Mouse (Mus musculus): ENCODE measurements around the gene Extl1. TPM values are rescaled to one million over a fixed set of nuclear protein-coding genes. Genes with fewer than 3 reads are reported as not detected.
"Not testable (repeated sequence)": the region's sequence is repeated elsewhere in the genome, so short reads cannot be mapped to it uniquely, and the experiment has no call there.

Extl1 gene
- polyA plus RNA-seq, 1 experiment from 2014 or later, result 3.3 TPM

- no peaks in the 10 kb centered on the region for H3K36me3 ChIP-seq
- H3K9ac ChIP-seq, result no peak overlapping the region
- no peak for ATAC-seq (ENCODE audit: extremely low read depth, insufficient number of reproducible peaks, low FRiP score, low TSS enrichment)
- H3K4me3 ChIP-seq, result no peak overlapping the region
- no peak overlapping the region for H3K4me2 ChIP-seq
- H3K27me3 ChIP-seq (replicated peaks), result peaks cover 17% of the 10 kb centered on the region
- no peak overlapping the region for H3K27ac ChIP-seq (replicated peaks)
- H3K9me3 ChIP-seq, result no peaks in the 10 kb centered on the region
- peaks cover 52% of the 10 kb centered on the region for H3K4me1 ChIP-seq
- 78% methylated on average over 6 of the region's 6 CpGs for WGBS
Measured at GRCm38 (mm10) chr4:134350641-134351040, 33.0 kb downstream of the Extl1 start.

DNA sequence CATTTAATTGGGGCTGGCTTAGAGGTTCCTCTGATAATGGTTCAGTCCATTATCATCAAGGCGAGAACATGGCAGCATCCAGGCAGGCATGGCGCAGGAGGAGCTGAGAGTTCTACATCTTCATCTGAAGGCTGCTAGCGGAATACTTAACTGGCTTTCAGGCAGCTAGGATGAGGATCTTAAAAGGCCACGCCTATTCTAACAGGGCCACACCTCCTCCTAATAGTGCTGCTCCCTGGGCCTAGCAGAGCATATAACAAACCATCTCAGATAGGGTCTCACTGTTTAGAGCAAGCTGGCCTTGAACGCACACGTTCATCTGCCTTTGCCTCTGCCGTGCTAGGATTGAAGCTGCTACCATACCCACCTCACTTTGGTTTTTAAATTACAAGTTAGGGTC lies 33.8 kb downstream of the Extl1 start:
- peaks cover 44% of the 10 kb centered on the region for H3K4me1 ChIP-seq
- WGBS, result 87% methylated on average over 7 of the region's 7 CpGs
- no peaks in the 10 kb centered on the region for H3K9me3 ChIP-seq
- H3K9ac ChIP-seq, result no peak overlapping the region
- peaks cover 25% of the 10 kb centered on the region for H3K27me3 ChIP-seq (replicated peaks)
- H3K27ac ChIP-seq (replicated peaks), result no peak overlapping the region
- H3K4me3 ChIP-seq, result no peak overlapping the region
- no peak for ATAC-seq (ENCODE audit: extremely low read depth, insufficient number of reproducible peaks, low FRiP score, low TSS enrichment)
- no peaks in the 10 kb centered on the region for H3K36me3 ChIP-seq
- H3K4me2 ChIP-seq, result no peak overlapping the region

DNA sequence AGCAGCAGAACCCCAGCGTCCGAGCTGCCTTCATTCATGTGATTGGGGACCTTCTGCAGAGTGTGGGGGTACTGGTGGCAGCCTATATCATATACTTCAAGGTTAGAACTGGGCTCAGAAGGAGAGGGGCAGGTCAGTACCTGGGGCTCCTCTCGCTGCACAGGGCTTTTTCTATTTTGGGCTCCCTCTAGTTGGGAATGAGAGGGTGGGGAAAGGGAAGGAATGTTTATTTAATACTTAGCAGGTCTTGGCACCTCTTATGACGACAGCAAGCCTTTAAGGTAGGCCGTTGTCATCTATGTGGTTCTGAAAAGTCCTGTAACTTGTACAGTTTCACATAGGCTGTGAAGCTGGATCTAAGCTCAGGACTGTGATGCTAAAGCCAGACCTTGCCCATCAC lies 35.1 kb downstream of the Extl1 start:
- WGBS, result 34% methylated on average over 5 of the region's 5 CpGs
- H3K27ac ChIP-seq (replicated peaks), result no peak overlapping the region
- H3K9ac ChIP-seq, result no peak overlapping the region
- no peak overlapping the region for H3K4me2 ChIP-seq
- H3K36me3 ChIP-seq, result no peaks in the 10 kb centered on the region
- H3K27me3 ChIP-seq (replicated peaks), result peaks cover 38% of the 10 kb centered on the region
- no peak for ATAC-seq (ENCODE audit: extremely low read depth, insufficient number of reproducible peaks, low FRiP score, low TSS enrichment)
- no peak overlapping the region for H3K4me3 ChIP-seq
- peaks cover 35% of the 10 kb centered on the region for H3K4me1 ChIP-seq
- H3K9me3 ChIP-seq, result no peaks in the 10 kb centered on the region

DNA sequence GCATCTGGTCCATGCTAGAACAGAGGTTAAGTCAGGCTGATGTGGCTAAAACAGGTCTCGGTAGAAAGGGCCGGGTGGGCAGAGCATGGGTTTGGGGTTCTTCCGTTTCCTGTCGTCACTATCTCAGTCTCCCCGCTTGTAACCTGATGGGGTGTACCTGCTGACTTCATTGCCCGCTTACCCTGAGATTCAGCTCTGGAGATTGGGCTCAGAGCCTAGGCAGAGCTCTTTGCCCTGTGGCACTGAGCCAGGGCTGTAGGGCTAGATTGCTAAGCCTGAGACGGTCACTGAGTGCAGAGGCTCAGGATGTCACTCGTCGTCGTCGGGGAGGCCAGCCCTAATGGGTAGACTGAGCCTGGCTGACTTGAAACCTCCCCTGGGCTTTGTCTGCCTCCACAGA lies 35.6 kb downstream of the Extl1 start:
- no peak overlapping the region for H3K4me2 ChIP-seq
- no peak overlapping the region for H3K27ac ChIP-seq (replicated peaks)

DNA sequence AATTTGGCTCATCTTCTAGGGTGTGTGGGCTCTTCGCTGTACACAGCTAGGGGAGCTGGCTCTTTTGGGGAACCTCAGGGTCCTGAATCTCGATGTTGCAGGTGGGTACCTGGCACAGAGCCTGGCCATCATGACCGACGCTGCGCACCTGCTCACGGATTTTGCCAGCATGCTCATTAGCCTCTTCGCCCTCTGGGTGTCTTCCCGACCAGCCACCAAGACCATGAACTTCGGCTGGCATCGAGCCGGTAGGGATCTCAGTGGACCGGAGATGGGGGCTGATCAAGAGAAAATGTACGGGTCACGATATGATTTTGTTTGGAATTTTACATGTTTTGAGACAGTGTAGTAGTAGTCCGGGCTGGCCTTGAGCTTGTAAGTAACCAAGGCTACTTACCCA lies 37.8 kb downstream of the Extl1 start:
- 89% methylated on average over 15 of the region's 15 CpGs for WGBS
- H3K36me3 ChIP-seq, result no peaks in the 10 kb centered on the region

More for the DNA sequence above, 35.6 kb downstream of the Extl1 start:
- Histone ChIP-seq H3K4me3 (no peak overlapping the region), H3K27me3 (replicated peaks) (peaks cover 42% of the 10 kb centered on the region), H3K36me3 (no peaks in the 10 kb centered on the region), H3K9me3 (no peaks in the 10 kb centered on the region), H3K4me1 (peaks cover 35% of the 10 kb centered on the region), H3K9ac (no peak overlapping the region)
- ATAC-seq (ENCODE audit: extremely low read depth, insufficient number of reproducible peaks, low FRiP score, low TSS enrichment), result no peak
- WGBS, result 54% methylated on average over 11 of the region's 11 CpGs

GRCm38 (mm10) chr4:134344620-134345019 lies 39.0 kb downstream of the Extl1 start:
- Histone ChIP-seq H3K4me2 (no peak overlapping the region), H3K36me3 (no peaks in the 10 kb centered on the region), H3K9me3 (no peaks in the 10 kb centered on the region), H3K27ac (replicated peaks) (no peak overlapping the region), H3K4me1 (peaks cover 23% of the 10 kb centered on the region), H3K9ac (no peak overlapping the region), H3K4me3 (no peak overlapping the region), H3K27me3 (replicated peaks) (peaks cover 68% of the 10 kb centered on the region)
- ATAC-seq (ENCODE audit: extremely low read depth, insufficient number of reproducible peaks, low FRiP score, low TSS enrichment), result no peak
- WGBS, result 50% methylated on average over 3 of the region's 3 CpGs

More for the DNA sequence above, 37.8 kb downstream of the Extl1 start:
- Histone ChIP-seq H3K9me3 (no peaks in the 10 kb centered on the region), H3K9ac (no peak overlapping the region), H3K27me3 (replicated peaks) (peaks cover 62% of the 10 kb centered on the region), H3K4me1 (peaks cover 23% of the 10 kb centered on the region), H3K27ac (replicated peaks) (no peak overlapping the region), H3K4me3 (no peak overlapping the region), H3K4me2 (no peak overlapping the region)
- no peak for ATAC-seq (ENCODE audit: extremely low read depth, insufficient number of reproducible peaks, low FRiP score, low TSS enrichment)

GRCm38 (mm10) chr4:134343071-134344031 lies 40.3 kb downstream of the Extl1 start, which contains the start of gene Slc30a2:
Gene Slc30a2 (plus strand): TSS chr4:134343181.
- H3K4me2 ChIP-seq, result peak within 1 kb of the TSS; percentile 69
- H3K36me3 ChIP-seq, result no peaks in the 10 kb centered on the region
- no peaks in the 10 kb centered on the region for H3K9me3 ChIP-seq
- ATAC-seq (ENCODE audit: extremely low read depth, insufficient number of reproducible peaks, low FRiP score, low TSS enrichment), result no peak
- H3K4me3 ChIP-seq, result peak within 1 kb of the TSS; percentile 49
- WGBS, result 3% methylated on average over 61 of the region's 61 CpGs
- H3K4me1 ChIP-seq, result peaks cover 18% of the 10 kb centered on the region
- H3K9ac ChIP-seq, result peak within 1 kb of the TSS; percentile 66
- H3K27me3 ChIP-seq (replicated peaks), result peaks cover 68% of the 10 kb centered on the region
- no peak within 1 kb of the TSS for H3K27ac ChIP-seq (replicated peaks)

DNA sequence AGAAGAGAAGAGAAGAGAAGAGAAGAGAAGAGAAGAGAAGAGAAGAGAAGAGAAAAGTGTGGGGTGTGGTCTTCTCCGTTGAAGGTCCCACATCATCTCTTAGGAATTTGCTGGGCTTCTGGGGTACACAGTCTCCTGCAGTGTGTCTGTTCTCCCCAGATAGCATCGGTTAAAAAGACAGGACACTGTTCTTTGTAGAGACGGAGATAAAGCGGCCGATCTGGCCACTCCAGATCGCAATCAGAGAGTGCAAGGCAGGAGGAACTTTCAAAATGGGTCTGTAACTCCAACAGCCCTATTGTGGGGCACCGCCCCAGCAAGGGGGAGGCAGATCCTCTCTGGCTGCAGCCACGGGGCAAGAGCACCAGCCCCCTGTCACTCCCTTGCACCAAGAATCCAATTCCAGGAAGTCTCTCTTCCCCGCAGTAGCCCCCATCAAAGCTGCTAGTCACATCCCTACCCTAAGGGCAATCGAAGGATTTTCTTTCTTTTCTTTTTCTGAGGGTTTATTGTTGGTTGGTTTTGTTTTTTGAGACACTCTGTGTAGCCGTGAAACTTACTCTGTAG lies 41.4 kb downstream of the Extl1 start:
- no peak overlapping the region for H3K9ac ChIP-seq
- H3K36me3 ChIP-seq, result no peaks in the 10 kb centered on the region
- peaks cover 67% of the 10 kb centered on the region for H3K27me3 ChIP-seq (replicated peaks)
- 23% methylated on average over 11 of the region's 11 CpGs for WGBS
- peaks cover 14% of the 10 kb centered on the region for H3K4me1 ChIP-seq
- peak overlapping the region; percentile 69 for H3K4me2 ChIP-seq
- H3K27ac ChIP-seq (replicated peaks), result no peak overlapping the region
- ATAC-seq (ENCODE audit: extremely low read depth, insufficient number of reproducible peaks, low FRiP score, low TSS enrichment), result no peak
- peaks cover 2% of the 10 kb centered on the region; the same call in 1 of the 2 replicates for H3K9me3 ChIP-seq
- H3K4me3 ChIP-seq, result peak overlapping the region; percentile 49

DNA sequence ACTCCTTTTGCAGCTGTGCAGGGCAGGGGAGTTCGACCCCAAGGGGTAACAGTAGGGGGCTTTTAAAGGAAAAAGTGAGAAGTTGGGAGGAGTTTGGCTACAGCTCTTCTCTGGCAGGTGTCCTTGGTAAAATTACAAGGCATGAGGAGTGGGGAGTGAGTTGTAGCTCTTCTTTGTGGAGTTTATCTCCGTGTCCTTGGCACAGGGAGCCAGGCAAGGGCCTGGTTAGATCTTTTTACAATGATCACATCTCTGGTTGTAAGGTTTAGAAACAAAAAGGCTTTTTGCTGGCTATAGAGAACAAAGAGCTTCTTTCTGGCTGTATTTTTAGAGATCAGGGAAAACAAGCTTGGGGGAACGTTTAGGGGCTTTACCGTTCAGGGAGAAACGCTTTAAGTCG lies 42.4 kb downstream of the Extl1 start:
- H3K36me3 ChIP-seq; ATAC-seq (ENCODE audit: extremely low read depth, insufficient number of reproducible peaks, low FRiP score, low TSS enrichment); H3K9ac ChIP-seq; H3K27ac ChIP-seq (replicated peaks); H3K4me3 ChIP-seq; H3K4me2 ChIP-seq; H3K9me3 ChIP-seq: not testable (repeated sequence)
- Histone ChIP-seq H3K27me3 (replicated peaks) (peaks cover 57% of the 10 kb centered on the region), H3K4me1 (peaks cover 14% of the 10 kb centered on the region)
- 74% methylated on average over 6 of the region's 6 CpGs for WGBS

DNA sequence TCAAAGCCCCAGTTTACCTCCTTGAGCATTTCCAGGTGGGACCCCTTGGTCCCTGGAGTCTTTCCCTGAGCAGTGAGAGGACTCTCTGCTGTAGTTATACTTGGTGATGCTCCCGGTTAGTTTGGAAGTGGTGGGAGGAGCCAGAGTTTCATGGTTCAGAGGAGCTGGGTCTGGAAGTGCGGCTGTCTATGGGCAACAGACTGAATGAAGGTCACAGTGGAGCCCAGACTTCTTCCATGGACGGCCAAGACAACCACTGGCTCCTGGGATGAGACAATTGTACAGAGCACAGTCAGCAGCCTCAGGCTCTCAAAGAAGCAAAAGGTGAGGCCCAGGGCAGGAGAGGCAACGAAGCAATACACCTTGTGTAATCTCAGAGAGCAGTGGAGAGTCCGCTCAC lies 53.4 kb downstream of the Extl1 start:
- Histone ChIP-seq H3K4me3 (no peak overlapping the region), H3K9me3 (no peaks in the 10 kb centered on the region), H3K9ac (no peak overlapping the region), H3K4me2 (no peak overlapping the region), H3K36me3 (peaks cover 41% of the 10 kb centered on the region), H3K27me3 (replicated peaks) (no peaks in the 10 kb centered on the region), H3K4me1 (peaks cover 26% of the 10 kb centered on the region), H3K27ac (replicated peaks) (0 out of 2 replicates have a peak overlapping the region, but pooled peaks have one; percentile 45)
- ATAC-seq (ENCODE audit: extremely low read depth, insufficient number of reproducible peaks, low FRiP score, low TSS enrichment), result no peak
- WGBS, result 57% methylated on average over 5 of the region's 5 CpGs

- peaks cover 56% of the 10 kb centered on the region for H3K36me3 ChIP-seq
- H3K27me3 ChIP-seq (replicated peaks), result no peaks in the 10 kb centered on the region
- 73% methylated on average over 8 of the region's 8 CpGs for WGBS
- no peak for ATAC-seq (ENCODE audit: extremely low read depth, insufficient number of reproducible peaks, low FRiP score, low TSS enrichment)
- no peak overlapping the region for H3K9ac ChIP-seq
- peaks cover 26% of the 10 kb centered on the region for H3K4me1 ChIP-seq
- no peak overlapping the region for H3K4me2 ChIP-seq
- no peak overlapping the region for H3K27ac ChIP-seq (replicated peaks)
- H3K9me3 ChIP-seq, result no peaks in the 10 kb centered on the region
- no peak overlapping the region for H3K4me3 ChIP-seq
Measured at GRCm38 (mm10) chr4:134328832-134329231, 54.8 kb downstream of the Extl1 start.

Measured in heart, embryonic 13.5 days (tissue).